Mouse (Mus musculus): ENCODE data around the gene Tmem143. TPM values are rescaled to one million over a fixed set of nuclear protein-coding genes. Genes with fewer than 3 reads are reported as not detected.

Tmem143 gene
- polyA plus RNA-seq (2014; fragmentation: Illumina TruSeq; extraction: RNeasy Lipid Tissue Mini Kit (QIAGEN cat#74804); ENCODE audit: low read depth, low replicate concordance): 1.9 TPM

GRCm38 (mm10) chr7:45896517-45897257, at the start of gene Tmem143, which contains the start of gene Syngr4:
Tmem143 (plus strand) TSS chr7:45896941.
Syngr4 (minus strand) TSS chr7:45896714.

GRCm38 (mm10) chr7:45872624-45873023, 24.1 kb upstream of the Tmem143 start, which contains the start of gene Kdelr1:
Kdelr1 (plus strand) TSS chr7:45872772.

GRCm38 (mm10) chr7:45878278-45878677, 18.5 kb upstream of the Tmem143 start, which contains the start of gene Grin2d:
Grin2d (minus strand) TSS chr7:45878378.

GRCm38 (mm10) chr7:45921242-45921621, 24.5 kb downstream of the Tmem143 start, which contains the start of gene Emp3:
Emp3 (minus strand) TSS chr7:45921404.

GRCm38 (mm10) chr7:45923762-45924428, 27.2 kb downstream of the Tmem143 start, which contains the start of gene Ccdc114:
Ccdc114 (plus strand) TSS chr7:45924072.

Other genes starting within 250 kb of the Tmem143 start
- not detected for gene Fut2, start 230.5 kb upstream of the Tmem143 start, polyA plus RNA-seq (2014; fragmentation: Illumina TruSeq; extraction: RNeasy Lipid Tissue Mini Kit (QIAGEN cat#74804); ENCODE audit: low read depth, low replicate concordance)
- gene Ntn5, start 212.9 kb upstream of the Tmem143 start, polyA plus RNA-seq (2014; fragmentation: Illumina TruSeq; extraction: RNeasy Lipid Tissue Mini Kit (QIAGEN cat#74804); ENCODE audit: low read depth, low replicate concordance): not detected
- gene Sec1, start 202.5 kb upstream of the Tmem143 start, polyA plus RNA-seq (2014; fragmentation: Illumina TruSeq; extraction: RNeasy Lipid Tissue Mini Kit (QIAGEN cat#74804); ENCODE audit: low read depth, low replicate concordance): not detected
- not detected for gene Car11, start 197.1 kb upstream of the Tmem143 start, polyA plus RNA-seq (2014; fragmentation: Illumina TruSeq; extraction: RNeasy Lipid Tissue Mini Kit (QIAGEN cat#74804); ENCODE audit: low read depth, low replicate concordance)
- gene Dbp, start 191.9 kb upstream of the Tmem143 start, polyA plus RNA-seq (2014; fragmentation: Illumina TruSeq; extraction: RNeasy Lipid Tissue Mini Kit (QIAGEN cat#74804); ENCODE audit: low read depth, low replicate concordance): 1.5 TPM
- 0.65 TPM for gene Rpl18, start 181.5 kb upstream of the Tmem143 start, polyA plus RNA-seq (2014; fragmentation: Illumina TruSeq; extraction: RNeasy Lipid Tissue Mini Kit (QIAGEN cat#74804); ENCODE audit: low read depth, low replicate concordance)
- 0.32 TPM for gene Sphk2, start 178.9 kb upstream of the Tmem143 start, polyA plus RNA-seq (2014; fragmentation: Illumina TruSeq; extraction: RNeasy Lipid Tissue Mini Kit (QIAGEN cat#74804); ENCODE audit: low read depth, low replicate concordance)
- gene Fam83e, start 175.7 kb upstream of the Tmem143 start, polyA plus RNA-seq (2014; fragmentation: Illumina TruSeq; extraction: RNeasy Lipid Tissue Mini Kit (QIAGEN cat#74804); ENCODE audit: low read depth, low replicate concordance): not detected
- not detected for gene Spaca4, start 171.1 kb upstream of the Tmem143 start, polyA plus RNA-seq (2014; fragmentation: Illumina TruSeq; extraction: RNeasy Lipid Tissue Mini Kit (QIAGEN cat#74804); ENCODE audit: low read depth, low replicate concordance)
- not detected for gene Lmtk3, start 113.2 kb upstream of the Tmem143 start, polyA plus RNA-seq (2014; fragmentation: Illumina TruSeq; extraction: RNeasy Lipid Tissue Mini Kit (QIAGEN cat#74804); ENCODE audit: low read depth, low replicate concordance)
- gene Sult2b1, start 112.3 kb upstream of the Tmem143 start, polyA plus RNA-seq (2014; fragmentation: Illumina TruSeq; extraction: RNeasy Lipid Tissue Mini Kit (QIAGEN cat#74804); ENCODE audit: low read depth, low replicate concordance): not detected
- gene Cyth2, start 82.4 kb upstream of the Tmem143 start, polyA plus RNA-seq (2014; fragmentation: Illumina TruSeq; extraction: RNeasy Lipid Tissue Mini Kit (QIAGEN cat#74804); ENCODE audit: low read depth, low replicate concordance): 10.8 TPM
- gene Kcnj14, start 72.2 kb upstream of the Tmem143 start, polyA plus RNA-seq (2014; fragmentation: Illumina TruSeq; extraction: RNeasy Lipid Tissue Mini Kit (QIAGEN cat#74804); ENCODE audit: low read depth, low replicate concordance): not detected
- 1.0 TPM for gene Grwd1, start 66.0 kb upstream of the Tmem143 start, polyA plus RNA-seq (2014; fragmentation: Illumina TruSeq; extraction: RNeasy Lipid Tissue Mini Kit (QIAGEN cat#74804); ENCODE audit: low read depth, low replicate concordance)
- 78.5 TPM for gene Kdelr1, start 24.2 kb upstream of the Tmem143 start, polyA plus RNA-seq (2014; fragmentation: Illumina TruSeq; extraction: RNeasy Lipid Tissue Mini Kit (QIAGEN cat#74804); ENCODE audit: low read depth, low replicate concordance)
- not detected for gene Grin2d, start 18.6 kb upstream of the Tmem143 start, polyA plus RNA-seq (2014; fragmentation: Illumina TruSeq; extraction: RNeasy Lipid Tissue Mini Kit (QIAGEN cat#74804); ENCODE audit: low read depth, low replicate concordance)
- not detected for gene Syngr4, start 227 bp upstream of the Tmem143 start, polyA plus RNA-seq (2014; fragmentation: Illumina TruSeq; extraction: RNeasy Lipid Tissue Mini Kit (QIAGEN cat#74804); ENCODE audit: low read depth, low replicate concordance)
- 0.73 TPM for gene Emp3, start 24.5 kb downstream of the Tmem143 start, polyA plus RNA-seq (2014; fragmentation: Illumina TruSeq; extraction: RNeasy Lipid Tissue Mini Kit (QIAGEN cat#74804); ENCODE audit: low read depth, low replicate concordance)
- gene Ccdc114, start 27.1 kb downstream of the Tmem143 start, polyA plus RNA-seq (2014; fragmentation: Illumina TruSeq; extraction: RNeasy Lipid Tissue Mini Kit (QIAGEN cat#74804); ENCODE audit: low read depth, low replicate concordance): 0.40 TPM
- not detected for gene Abcc6, start 133.4 kb downstream of the Tmem143 start, polyA plus RNA-seq (2014; fragmentation: Illumina TruSeq; extraction: RNeasy Lipid Tissue Mini Kit (QIAGEN cat#74804); ENCODE audit: low read depth, low replicate concordance)
- 3.2 TPM for gene Nomo1, start 136.8 kb downstream of the Tmem143 start, polyA plus RNA-seq (2014; fragmentation: Illumina TruSeq; extraction: RNeasy Lipid Tissue Mini Kit (QIAGEN cat#74804); ENCODE audit: low read depth, low replicate concordance)
- not detected for gene Kcnj11, start 203.8 kb downstream of the Tmem143 start, polyA plus RNA-seq (2014; fragmentation: Illumina TruSeq; extraction: RNeasy Lipid Tissue Mini Kit (QIAGEN cat#74804); ENCODE audit: low read depth, low replicate concordance)

Data from kidney, adult 10 weeks (tissue).